Mouse (Mus musculus) gastrocnemius, adult 18-20 months (tissue): ENCODE results near the gene Odf4. TPM values are rescaled to one million over a fixed set of nuclear protein-coding genes. Genes with fewer than 3 reads are reported as not detected.

ENCODE experiments used
- DNase-seq: peaks from one replicate; pipeline ENCODE4 v3.0.0; 2021; ENCODE audit warnings: low spot score
- total RNA-seq, 2 experiments: library from RNA; stranded (reverse); gene quantifications; 2 replicates each; pipeline ENCODE4 v1.2.3; 2021

The Odf4 gene
- total RNA-seq, 2 experiments from 2014 or later: not detected

GRCm38 (mm10) chr11:68902823-68903222 lies 24.1 kb downstream of the Odf4 start:
- DNase-seq: no peak

GRCm38 (mm10) chr11:68902367-68902766 lies 24.5 kb downstream of the Odf4 start:
- no peak for DNase-seq

- no peak for DNase-seq
Measured at GRCm38 (mm10) chr11:68902047-68902364, 24.9 kb downstream of the Odf4 start.

GRCm38 (mm10) chr11:68901351-68902046 lies 25.4 kb downstream of the Odf4 start, which contains the start of gene Rpl26:
TSS of gene Rpl26 (plus strand) at chr11:68901583.
- peak; percentile 99 for DNase-seq

- DNase-seq: no peak
Measured at GRCm38 (mm10) chr11:68900519-68901350, 26.1 kb downstream of the Odf4 start.

GRCm38 (mm10) chr11:68899815-68900214 lies 27.1 kb downstream of the Odf4 start:
- DNase-seq: no peak

GRCm38 (mm10) chr11:68898790-68899189 lies 28.1 kb downstream of the Odf4 start:
- no peak for DNase-seq

GRCm38 (mm10) chr11:68897838-68898237 lies 29.0 kb downstream of the Odf4 start:
- DNase-seq: no peak

GRCm38 (mm10) chr11:68897120-68897519 lies 29.8 kb downstream of the Odf4 start:
- DNase-seq: no peak

GRCm38 (mm10) chr11:68896247-68896646 lies 30.6 kb downstream of the Odf4 start:
- DNase-seq: no peak

- DNase-seq: no peak
Measured at GRCm38 (mm10) chr11:68893911-68894464, 32.9 kb downstream of the Odf4 start.

- DNase-seq: no peak
Measured at GRCm38 (mm10) chr11:68892233-68892832, 34.5 kb downstream of the Odf4 start.

- no peak for DNase-seq
Measured at GRCm38 (mm10) chr11:68891823-68892222, 35.1 kb downstream of the Odf4 start.

- DNase-seq: no peak
Measured at GRCm38 (mm10) chr11:68890625-68891024, 36.3 kb downstream of the Odf4 start.

GRCm38 (mm10) chr11:68888653-68889052 lies 38.2 kb downstream of the Odf4 start:
- DNase-seq: no peak

GRCm38 (mm10) chr11:68888253-68888652 lies 38.6 kb downstream of the Odf4 start, which contains the start of gene Rnf222:
TSS of gene Rnf222 (plus strand) at chr11:68888553.
- no peak for DNase-seq

- no peak for DNase-seq
Measured at GRCm38 (mm10) chr11:68886091-68886490, 40.8 kb downstream of the Odf4 start.

GRCm38 (mm10) chr11:68884368-68884767 lies 42.5 kb downstream of the Odf4 start:
- DNase-seq: no peak

- no peak for DNase-seq
Measured at GRCm38 (mm10) chr11:68883843-68884242, 43.0 kb downstream of the Odf4 start.

GRCm38 (mm10) chr11:68882107-68882506 lies 44.8 kb downstream of the Odf4 start:
- DNase-seq: no peak

- no peak for DNase-seq
Measured at GRCm38 (mm10) chr11:68878811-68879210, 48.1 kb downstream of the Odf4 start.

- DNase-seq: peak; percentile 74
Measured at GRCm38 (mm10) chr11:68874841-68875240, 52.0 kb downstream of the Odf4 start.
